Mouse (Mus musculus): ENCODE results near the gene Adar. TPM values are rescaled to one million over a fixed set of nuclear protein-coding genes. Genes with fewer than 3 reads are reported as not detected.

Adar gene
- polyA plus RNA-seq, 1 experiment from 2014 or later = 33.4 TPM

DNA sequence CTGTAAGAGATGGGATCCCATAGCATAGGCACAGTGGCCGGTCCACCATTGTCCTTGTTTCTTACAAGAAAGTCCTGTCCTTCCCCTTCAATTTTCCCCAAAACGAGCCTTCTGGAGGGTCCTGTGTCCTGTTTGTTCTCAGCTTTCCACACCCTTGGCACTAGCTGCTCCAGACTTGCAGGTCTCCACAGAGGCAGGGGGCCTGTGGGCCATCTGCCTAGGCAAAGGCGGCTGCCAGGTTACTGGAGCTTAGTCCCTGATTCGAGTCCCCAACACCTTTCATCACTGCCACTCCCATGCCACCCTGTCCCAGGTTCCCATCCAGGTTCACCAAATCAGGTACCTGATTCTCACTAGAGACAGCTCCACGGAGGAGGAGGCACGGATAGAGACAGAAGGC is 40.5 kb downstream of the Adar start:
- Histone ChIP-seq H3K9me3 (no peaks in the 10 kb centered on the region), H3K4me3 (no peak overlapping the region), H3K27ac (no peak overlapping the region), H3K9ac (no peak overlapping the region), H3K36me3 (replicated peaks) (peaks cover 29% of the 10 kb centered on the region), H3K4me2 (no peak overlapping the region), H3K4me1 (peaks cover 28% of the 10 kb centered on the region), H3K27me3 (replicated peaks) (no peaks in the 10 kb centered on the region)
- ATAC-seq (replicated peaks) = no peak
- WGBS = 80% methylated on average over 6 of the region's 6 CpGs

DNA sequence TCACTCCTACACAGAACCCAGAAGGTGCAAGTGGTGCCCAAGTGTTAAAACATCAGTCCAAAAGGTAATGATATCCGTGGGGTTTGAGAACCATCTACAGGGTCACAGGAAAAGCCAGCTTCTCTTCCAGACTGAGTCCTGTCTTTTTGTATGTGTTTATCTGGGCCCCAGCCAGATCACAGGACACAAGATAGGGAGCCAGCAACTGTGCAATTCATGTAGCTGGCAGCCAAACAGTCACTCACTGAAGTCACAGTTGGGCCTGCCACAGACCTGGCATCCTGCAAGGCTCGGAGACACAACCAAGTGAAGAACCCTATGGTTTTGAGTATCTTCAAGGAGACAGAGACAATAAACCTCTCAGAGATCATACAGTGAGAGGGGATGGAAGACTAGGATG is 43.0 kb downstream of the Adar start:
- Histone ChIP-seq H3K27me3 (replicated peaks) (no peaks in the 10 kb centered on the region), H3K4me3 (no peak overlapping the region), H3K9ac (no peak overlapping the region), H3K36me3 (replicated peaks) (peaks cover 25% of the 10 kb centered on the region; the same call in 1 of the 2 replicates), H3K27ac (no peak overlapping the region), H3K9me3 (no peaks in the 10 kb centered on the region), H3K4me2 (no peak overlapping the region), H3K4me1 (peaks cover 39% of the 10 kb centered on the region)
- no peak for ATAC-seq (replicated peaks)
- 85% methylated on average over 2 of the region's 2 CpGs for WGBS

DNA sequence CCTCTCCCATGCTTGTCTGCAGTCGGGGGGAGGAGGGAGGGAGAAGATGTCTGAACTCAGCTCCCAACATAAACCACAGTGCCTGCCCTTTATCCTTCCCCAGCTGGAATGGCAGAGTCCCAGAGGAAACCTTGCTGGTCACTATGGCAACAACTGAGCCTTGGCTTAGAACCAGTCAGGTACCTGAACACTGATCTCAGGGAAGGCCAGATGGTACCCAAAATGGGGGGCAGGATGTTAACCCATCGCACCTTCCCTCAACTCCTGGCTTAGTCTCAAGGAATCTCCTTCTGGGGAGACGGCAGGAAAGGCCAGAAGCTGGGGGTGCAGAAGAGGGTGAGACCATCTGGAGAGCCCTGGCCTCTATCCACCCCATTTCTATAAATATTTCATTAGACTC is 45.0 kb downstream of the Adar start:
- 27% methylated on average over 3 of the region's 3 CpGs for WGBS
- H3K4me3 ChIP-seq = peak overlapping the region; percentile 18
- ATAC-seq (replicated peaks) = no peak
- no peaks in the 10 kb centered on the region for H3K27me3 ChIP-seq (replicated peaks)
- H3K4me2 ChIP-seq = peak overlapping the region; percentile 42
- no peaks in the 10 kb centered on the region for H3K9me3 ChIP-seq
- peaks cover 55% of the 10 kb centered on the region for H3K4me1 ChIP-seq
- no peak overlapping the region for H3K9ac ChIP-seq
- peaks cover 25% of the 10 kb centered on the region; the same call in 1 of the 2 replicates for H3K36me3 ChIP-seq (replicated peaks)
- H3K27ac ChIP-seq = peak overlapping the region; percentile 31

DNA sequence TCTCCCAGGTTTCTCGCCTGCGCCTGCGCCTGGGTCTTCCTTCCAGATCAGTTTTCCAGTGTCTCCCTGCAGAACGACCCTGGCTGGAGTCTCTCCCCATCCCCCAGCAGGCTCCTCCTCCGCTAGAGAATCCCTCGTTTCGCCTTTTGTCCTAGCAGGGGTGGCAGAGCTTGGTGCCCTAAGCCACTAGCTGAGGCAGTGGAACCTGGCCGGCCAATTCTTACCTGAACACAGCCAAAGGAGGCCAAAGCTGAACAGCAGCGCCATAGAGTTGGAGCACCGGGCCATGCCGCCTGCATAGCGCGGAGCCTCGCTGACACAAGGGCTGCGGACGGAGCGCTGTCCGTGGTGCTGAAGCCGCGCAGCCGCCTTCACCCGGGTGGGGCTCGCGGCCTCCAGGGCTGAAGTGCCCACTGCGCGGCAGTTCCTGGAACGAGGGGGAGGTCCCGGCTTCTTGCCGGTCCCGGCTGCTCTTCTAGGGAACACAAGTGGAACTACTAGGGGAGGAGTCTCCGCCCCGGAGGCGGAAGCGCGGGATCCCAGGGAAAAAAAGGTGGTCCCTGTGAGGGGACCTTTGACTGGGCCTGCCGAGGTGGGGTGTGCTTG is 49.4 kb downstream of the Adar start, which contains the start of gene Chrnb2:
Gene Chrnb2 (minus strand): TSS at position 514 of the 606 bp plus-strand sequence.
- ATAC-seq (replicated peaks) = peak; percentile 86
- Histone ChIP-seq H3K27ac (peak within 1 kb of the TSS; percentile 94), H3K27me3 (replicated peaks) (no peaks in the 10 kb centered on the region), H3K9ac (peak within 1 kb of the TSS; percentile 83), H3K9me3 (no peaks in the 10 kb centered on the region), H3K4me2 (peak within 1 kb of the TSS; percentile 74), H3K4me3 (peak within 1 kb of the TSS; percentile 85), H3K4me1 (peaks cover 46% of the 10 kb centered on the region), H3K36me3 (replicated peaks) (peaks cover 12% of the 10 kb centered on the region; the same call in 1 of the 2 replicates)
- WGBS = under 1% methylated on average over 36 of the region's 36 CpGs

DNA sequence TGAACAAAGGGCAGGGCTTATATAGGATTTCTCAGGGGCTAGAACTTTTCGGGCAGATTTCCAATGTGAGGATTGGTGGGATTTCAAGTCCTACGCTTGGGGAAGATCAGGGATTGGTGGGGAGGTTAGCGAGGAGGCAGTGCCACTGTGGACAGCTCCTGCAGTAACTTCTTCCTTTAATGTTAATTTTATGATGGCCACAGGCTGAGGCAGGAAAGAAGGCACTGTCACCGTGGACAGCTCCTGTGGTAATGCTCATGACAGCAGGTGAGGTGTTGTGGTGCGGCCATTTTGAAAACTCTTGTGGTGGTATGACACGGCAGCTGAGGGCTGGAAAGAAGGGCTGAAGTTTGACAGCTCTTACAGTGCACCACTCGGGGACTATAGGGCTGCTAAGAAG is 54.8 kb downstream of the Adar start:
- Histone ChIP-seq H3K4me3 (no peak overlapping the region), H3K27ac (no peak overlapping the region), H3K9ac (no peak overlapping the region), H3K4me1 (peaks cover 38% of the 10 kb centered on the region), H3K36me3 (replicated peaks) (no peaks in the 10 kb centered on the region), H3K27me3 (replicated peaks) (no peaks in the 10 kb centered on the region), H3K9me3 (no peaks in the 10 kb centered on the region), H3K4me2 (no peak overlapping the region)
- 80% methylated on average over 7 of the region's 7 CpGs for WGBS
- no peak for ATAC-seq (replicated peaks)

DNA sequence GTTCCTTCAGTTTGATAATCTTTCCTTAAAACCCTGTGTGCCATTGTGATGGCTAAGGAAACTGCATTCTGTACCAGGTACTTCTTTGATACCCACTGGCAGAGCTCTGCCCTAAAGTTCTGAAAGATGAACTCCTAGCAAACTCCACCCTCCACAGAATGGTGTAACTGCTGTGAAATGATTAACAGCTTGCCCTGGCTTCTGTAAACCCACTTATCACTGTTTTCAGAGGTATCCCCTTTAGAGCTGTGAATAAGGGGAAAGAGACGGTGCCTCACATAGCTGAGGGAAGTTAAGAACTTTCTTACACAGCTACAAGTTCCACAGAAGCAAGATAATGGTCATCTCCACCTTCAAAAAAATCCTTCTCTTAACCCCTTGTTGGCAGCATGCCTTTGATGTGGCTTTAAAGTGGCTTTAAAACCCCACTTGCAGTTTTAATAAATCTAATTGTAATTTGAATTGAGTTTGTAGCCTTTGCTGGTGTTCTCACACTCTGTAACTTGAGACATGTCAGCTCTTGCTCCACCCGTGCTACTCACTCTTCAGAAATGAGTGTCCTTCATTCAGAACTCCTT is 55.7 kb downstream of the Adar start:
- Histone ChIP-seq H3K4me3 (no peak overlapping the region), H3K27ac (no peak overlapping the region), H3K9ac (0 out of 2 replicates have a peak overlapping the region, but pooled peaks have one; percentile 3), H3K9me3 (no peaks in the 10 kb centered on the region), H3K4me1 (peaks cover 38% of the 10 kb centered on the region), H3K4me2 (no peak overlapping the region), H3K27me3 (replicated peaks) (no peaks in the 10 kb centered on the region), H3K36me3 (replicated peaks) (no peaks in the 10 kb centered on the region)
- WGBS = 57% methylated on average over 2 of the region's 2 CpGs
- no peak for ATAC-seq (replicated peaks)

DNA sequence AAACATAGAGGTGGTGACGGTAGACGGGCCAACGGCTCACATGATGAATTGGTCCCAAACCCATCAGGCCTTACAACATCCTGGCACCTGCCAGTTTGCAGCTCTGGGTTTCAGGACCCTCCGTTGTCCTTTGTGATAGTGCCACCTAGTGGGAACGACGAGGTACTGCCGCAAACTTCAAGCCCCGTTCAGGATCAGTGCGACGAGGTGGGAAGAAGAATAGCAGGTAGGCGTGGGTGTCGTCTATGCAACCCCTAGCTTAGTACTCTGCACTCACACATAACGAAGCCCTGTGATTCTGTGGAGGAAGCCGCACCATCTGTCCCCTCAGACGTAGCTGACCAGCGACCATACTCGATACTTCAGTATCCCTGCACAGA is 57.8 kb downstream of the Adar start:
- Histone ChIP-seq H3K4me1 (peaks cover 43% of the 10 kb centered on the region), H3K4me3 (peak overlapping the region; percentile 93), H3K36me3 (replicated peaks) (peaks cover 6% of the 10 kb centered on the region; the same call in 1 of the 2 replicates), H3K4me2 (peak overlapping the region; percentile 88), H3K9me3 (no peaks in the 10 kb centered on the region), H3K27me3 (replicated peaks) (no peaks in the 10 kb centered on the region), H3K9ac (peak overlapping the region; percentile 56), H3K27ac (peak overlapping the region; percentile 95)
- peak; percentile 84 for ATAC-seq (replicated peaks)
- WGBS = under 1% methylated on average over 17 of the region's 17 CpGs

DNA sequence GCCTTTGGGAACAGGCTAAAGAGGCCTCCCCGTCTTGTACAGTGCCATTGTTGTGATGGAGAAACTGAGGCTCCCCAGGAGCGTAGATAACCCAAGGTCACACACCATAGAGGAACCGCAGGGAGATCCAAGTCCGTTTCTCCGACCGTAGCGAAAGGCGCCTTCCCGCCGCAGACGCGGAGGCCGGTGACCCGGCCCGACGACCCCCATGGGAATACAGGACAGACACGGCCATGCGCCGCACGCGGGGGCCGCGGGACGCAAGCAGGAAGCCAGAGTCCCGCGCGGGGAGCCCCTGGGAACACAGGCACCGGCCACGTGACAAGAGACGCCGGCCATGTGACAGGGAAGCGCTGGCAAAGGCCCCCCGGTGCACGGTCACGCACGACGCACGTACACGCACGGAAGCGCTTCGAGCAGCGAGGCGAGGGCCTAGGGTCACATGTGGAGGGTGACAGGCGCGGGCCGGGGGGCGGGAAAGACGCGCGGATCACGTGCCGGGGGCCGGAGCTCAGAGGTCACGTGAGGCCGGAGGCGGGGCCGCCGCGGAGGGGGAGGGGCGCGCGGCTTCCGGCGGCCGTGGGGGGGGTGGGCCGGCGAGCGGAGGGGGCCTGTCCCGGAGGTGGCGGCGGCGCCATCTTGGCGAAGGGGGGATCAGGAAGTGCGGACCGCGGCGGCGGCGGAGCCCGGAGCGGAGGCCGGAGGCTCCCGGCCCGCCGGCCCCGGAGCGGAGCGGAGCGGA is 58.3 kb downstream of the Adar start, which contains the start of gene Ube2q1:
Gene Ube2q1 (plus strand): TSS at position 649 of the 742 bp plus-strand sequence.
- peak; percentile 97 for ATAC-seq (replicated peaks)
- Histone ChIP-seq H3K27ac (peak within 1 kb of the TSS; percentile 95), H3K9ac (peak within 1 kb of the TSS; percentile 97), H3K4me2 (peak within 1 kb of the TSS; percentile 88), H3K4me1 (peaks cover 43% of the 10 kb centered on the region), H3K4me3 (peak within 1 kb of the TSS; percentile 93), H3K27me3 (replicated peaks) (no peaks in the 10 kb centered on the region), H3K36me3 (replicated peaks) (peaks cover 7% of the 10 kb centered on the region), H3K9me3 (no peaks in the 10 kb centered on the region)
- under 1% methylated on average over 65 of the region's 90 CpGs for WGBS

DNA sequence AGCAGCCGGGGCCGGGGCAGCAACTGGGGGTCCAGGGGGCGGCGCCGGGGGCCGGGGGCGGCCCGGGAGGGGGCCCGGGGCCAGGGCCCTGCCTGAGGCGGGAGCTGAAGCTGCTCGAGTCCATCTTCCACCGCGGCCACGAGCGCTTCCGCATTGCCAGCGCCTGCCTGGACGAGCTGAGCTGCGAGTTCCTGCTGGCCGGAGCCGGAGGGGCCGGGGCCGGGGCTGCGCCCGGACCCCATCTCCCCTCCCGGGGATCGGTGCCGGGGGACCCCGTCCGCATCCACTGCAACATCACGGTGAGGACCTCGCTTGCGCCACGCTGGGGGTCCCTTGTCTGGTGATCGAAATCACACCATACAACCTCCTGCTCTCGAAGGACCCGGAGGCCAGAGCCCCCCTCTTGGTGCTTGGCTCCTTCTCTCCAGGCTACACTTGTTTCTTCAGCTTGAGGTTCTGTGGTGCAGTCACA is 59.0 kb downstream of the Adar start:
- H3K4me1 ChIP-seq = peaks cover 43% of the 10 kb centered on the region
- peaks cover 12% of the 10 kb centered on the region for H3K36me3 ChIP-seq (replicated peaks)
- 1% methylated on average over 27 of the region's 37 CpGs for WGBS
- peak overlapping the region; percentile 97 for H3K9ac ChIP-seq
- peak overlapping the region; percentile 88 for H3K4me2 ChIP-seq
- H3K27ac ChIP-seq = peak overlapping the region; percentile 95
- peak overlapping the region; percentile 93 for H3K4me3 ChIP-seq
- ATAC-seq (replicated peaks) = no peak
- H3K27me3 ChIP-seq (replicated peaks) = no peaks in the 10 kb centered on the region
- no peaks in the 10 kb centered on the region for H3K9me3 ChIP-seq

DNA sequence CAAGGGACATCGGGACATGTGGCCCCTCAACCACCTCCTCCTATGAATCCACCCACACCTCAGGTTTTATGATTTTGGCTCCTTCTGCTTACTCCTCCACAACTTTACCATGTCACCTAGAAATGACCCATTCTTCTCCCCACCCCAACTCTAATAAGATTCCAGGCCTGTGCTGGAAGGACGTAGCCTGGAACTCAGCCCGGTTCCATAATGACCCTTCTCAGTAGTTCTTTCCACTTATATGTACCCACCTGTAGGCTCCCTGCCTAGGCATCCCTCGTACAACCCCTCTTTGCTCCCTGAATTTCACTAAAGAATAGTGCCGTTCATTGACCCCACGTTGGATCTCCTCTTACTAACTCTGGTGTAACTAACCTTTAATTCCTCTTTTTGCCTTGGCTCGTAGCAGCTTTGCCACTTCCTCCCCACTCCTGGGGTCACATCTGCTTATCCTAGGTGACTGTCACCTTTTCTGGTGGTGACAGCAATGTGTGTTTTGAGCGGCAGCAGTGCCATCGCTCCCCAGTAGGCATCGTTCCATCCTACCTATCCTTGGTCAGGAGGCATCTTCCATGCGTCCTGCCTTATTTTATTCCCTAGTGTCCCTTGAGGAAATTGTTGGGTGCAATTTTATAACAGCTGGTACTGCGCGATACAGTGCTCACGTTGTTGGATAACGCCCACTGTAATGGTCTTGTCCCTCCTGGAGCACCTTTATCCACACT is 59.6 kb downstream of the Adar start:
- Histone ChIP-seq H3K9ac (peak overlapping the region; percentile 97), H3K27ac (peak overlapping the region; percentile 95), H3K4me1 (peaks cover 43% of the 10 kb centered on the region), H3K4me2 (peak overlapping the region; percentile 88), H3K36me3 (replicated peaks) (peaks cover 19% of the 10 kb centered on the region), H3K9me3 (no peaks in the 10 kb centered on the region), H3K4me3 (peak overlapping the region; percentile 93), H3K27me3 (replicated peaks) (no peaks in the 10 kb centered on the region)
- ATAC-seq (replicated peaks) = no peak
- WGBS = 55% methylated on average over 15 of the region's 15 CpGs

DNA sequence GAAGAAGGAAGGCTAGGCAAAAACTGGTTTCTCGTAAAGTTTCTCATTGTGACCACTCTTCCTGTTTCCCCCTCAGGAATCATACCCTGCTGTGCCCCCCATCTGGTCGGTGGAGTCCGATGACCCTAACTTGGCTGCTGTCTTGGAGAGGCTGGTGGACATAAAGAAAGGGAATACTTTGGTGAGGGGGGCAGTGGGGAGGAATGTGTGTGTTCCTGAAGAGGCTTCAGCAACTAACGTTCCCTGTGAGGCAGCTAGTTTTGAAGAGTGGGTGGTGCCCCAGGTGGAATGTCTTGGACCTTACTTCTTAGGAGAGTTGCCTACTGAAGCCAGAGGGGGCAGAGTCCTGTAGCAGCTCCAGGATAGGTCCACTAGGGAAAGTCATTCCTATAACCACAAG is 61.2 kb downstream of the Adar start:
- Histone ChIP-seq H3K4me1 (peaks cover 36% of the 10 kb centered on the region), H3K9me3 (no peaks in the 10 kb centered on the region), H3K9ac (no peak overlapping the region), H3K4me2 (no peak overlapping the region), H3K27ac (no peak overlapping the region), H3K36me3 (replicated peaks) (peaks cover 35% of the 10 kb centered on the region), H3K27me3 (replicated peaks) (no peaks in the 10 kb centered on the region), H3K4me3 (no peak overlapping the region)
- WGBS = 83% methylated on average over 4 of the region's 4 CpGs
- no peak for ATAC-seq (replicated peaks)

DNA sequence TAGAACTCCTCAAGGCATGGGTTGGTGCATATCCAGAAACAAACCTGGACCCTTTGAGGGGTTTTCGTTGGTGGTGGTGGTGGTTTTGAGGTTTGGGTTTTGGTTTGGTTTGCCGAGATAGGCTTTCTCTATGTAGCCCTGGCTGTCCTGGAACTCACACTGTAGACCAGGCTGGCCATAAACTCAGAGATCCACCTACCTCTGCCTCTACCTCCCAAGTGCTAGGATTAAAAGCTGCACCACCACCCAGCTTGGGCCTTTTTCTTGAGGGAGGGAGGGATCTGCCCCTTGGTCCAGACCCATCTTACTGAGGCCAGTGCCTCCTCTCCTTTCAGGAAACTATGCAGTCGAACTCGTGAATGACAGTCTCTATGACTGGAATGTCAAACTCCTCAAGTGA is 65.3 kb downstream of the Adar start:
- peaks cover 11% of the 10 kb centered on the region for H3K4me1 ChIP-seq
- H3K4me3 ChIP-seq = no peak overlapping the region
- no peak overlapping the region for H3K27ac ChIP-seq
- no peaks in the 10 kb centered on the region for H3K9me3 ChIP-seq
- H3K9ac ChIP-seq = no peak overlapping the region
- H3K36me3 ChIP-seq (replicated peaks) = peaks cover 59% of the 10 kb centered on the region
- H3K4me2 ChIP-seq = no peak overlapping the region
- H3K27me3 ChIP-seq (replicated peaks) = no peaks in the 10 kb centered on the region
- 91% methylated on average over 4 of the region's 4 CpGs for WGBS
- no peak for ATAC-seq (replicated peaks)

All from midbrain, embryonic 15.5 days (tissue).